Mouse (Mus musculus): Measurements from ENCODE around the gene Hdac1. TPM values are rescaled to one million over a fixed set of nuclear protein-coding genes. Genes with fewer than 3 reads are reported as not detected.
"Not testable (repeated sequence)": the region's sequence is repeated elsewhere in the genome, so short reads cannot be mapped to it uniquely, and the experiment has no call there.

Hdac1 gene
- polyA plus RNA-seq, 1 experiment, result 110 TPM

DNA sequence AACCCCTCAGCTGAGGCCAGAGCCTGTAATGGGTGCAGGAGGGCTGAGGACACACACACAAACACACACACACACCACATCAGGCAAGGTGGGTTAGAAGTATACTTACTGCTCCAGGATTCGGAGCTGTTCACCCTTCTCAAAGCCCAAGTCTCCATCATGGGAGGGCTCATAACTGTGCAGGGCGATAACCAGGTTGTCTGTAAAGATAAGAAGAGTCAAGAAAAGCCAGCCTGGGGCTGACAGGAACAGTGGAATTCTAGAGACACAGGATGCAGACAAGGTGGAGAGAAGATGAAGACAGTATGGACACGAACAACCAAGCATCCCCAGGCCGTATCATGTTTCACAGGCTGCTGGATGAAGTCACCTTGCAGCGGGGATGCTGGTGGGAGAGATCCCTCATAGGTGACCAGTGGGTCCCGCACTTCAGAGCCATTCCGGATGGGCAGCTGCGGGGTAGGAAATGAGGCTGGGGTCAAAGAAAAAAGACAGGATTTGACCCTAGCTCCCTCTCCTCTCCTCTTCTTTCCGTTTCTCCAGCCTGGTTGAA, 14.8 kb upstream of the Hdac1 start:
- TF ChIP-seq POLR2A (IDR thresholded peaks at IDR 0.05; ENCODE audit: borderline replicate concordance, extremely low read depth, insufficient read depth, insufficient read length, poor library complexity, severe bottlenecking), result no peak
- TF ChIP-seq CTCF (IDR thresholded peaks at IDR 0.05; ENCODE audit: borderline replicate concordance, extremely low read depth, insufficient read depth, insufficient read length), result no peak
- no peak for DNase-seq (ENCODE audit: low read depth)

DNA sequence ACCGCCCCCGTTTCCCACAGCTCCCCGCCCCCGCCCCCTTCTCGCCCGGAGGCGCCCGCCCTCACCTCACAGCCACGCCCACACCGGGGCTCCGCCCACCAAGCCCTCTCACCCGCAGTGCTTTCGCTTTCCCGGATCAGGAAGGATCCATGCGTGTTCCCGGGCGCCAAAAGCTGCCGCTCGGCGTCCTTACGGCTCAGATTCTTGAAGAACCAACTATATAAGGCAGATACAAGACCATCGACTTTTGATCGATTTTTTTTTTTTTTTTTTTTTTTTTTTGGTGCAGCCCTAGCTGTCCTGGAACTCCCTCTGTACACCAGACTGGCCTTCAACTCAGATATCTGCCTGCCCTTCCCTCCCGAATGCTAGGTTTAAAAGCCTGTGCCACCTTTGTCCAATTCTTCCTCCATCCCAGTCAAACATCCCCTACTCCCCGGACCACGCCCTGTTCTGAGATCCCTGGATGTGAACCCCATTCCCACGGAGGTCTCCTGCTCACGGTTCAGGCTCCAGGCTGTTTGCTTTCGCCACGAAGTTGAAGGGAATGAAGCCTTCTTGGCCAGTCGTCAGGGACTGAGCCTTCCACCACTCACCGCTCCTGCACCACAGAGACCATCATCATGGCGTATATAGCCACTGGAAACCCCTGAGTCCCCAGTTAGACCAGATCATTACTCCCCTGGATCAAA, 14.2 kb upstream of the Hdac1 start:
- DNase-seq (ENCODE audit: low read depth), result peak; percentile 95
- TF ChIP-seq POLR2A (IDR thresholded peaks at IDR 0.05; ENCODE audit: borderline replicate concordance, extremely low read depth, insufficient read depth, insufficient read length, poor library complexity, severe bottlenecking) (peak; percentile 26; the same call in 1 of the 2 replicates), CTCF (IDR thresholded peaks at IDR 0.05; ENCODE audit: borderline replicate concordance, extremely low read depth, insufficient read depth, insufficient read length) (no peak)

GRCm38 (mm10) chr4:129555862-129556531, 13.5 kb upstream of the Hdac1 start:
- no peak for TF ChIP-seq POLR2A (IDR thresholded peaks at IDR 0.05; ENCODE audit: borderline replicate concordance, extremely low read depth, insufficient read depth, insufficient read length, poor library complexity, severe bottlenecking)
- no peak for TF ChIP-seq CTCF (IDR thresholded peaks at IDR 0.05; ENCODE audit: borderline replicate concordance, extremely low read depth, insufficient read depth, insufficient read length)

DNA sequence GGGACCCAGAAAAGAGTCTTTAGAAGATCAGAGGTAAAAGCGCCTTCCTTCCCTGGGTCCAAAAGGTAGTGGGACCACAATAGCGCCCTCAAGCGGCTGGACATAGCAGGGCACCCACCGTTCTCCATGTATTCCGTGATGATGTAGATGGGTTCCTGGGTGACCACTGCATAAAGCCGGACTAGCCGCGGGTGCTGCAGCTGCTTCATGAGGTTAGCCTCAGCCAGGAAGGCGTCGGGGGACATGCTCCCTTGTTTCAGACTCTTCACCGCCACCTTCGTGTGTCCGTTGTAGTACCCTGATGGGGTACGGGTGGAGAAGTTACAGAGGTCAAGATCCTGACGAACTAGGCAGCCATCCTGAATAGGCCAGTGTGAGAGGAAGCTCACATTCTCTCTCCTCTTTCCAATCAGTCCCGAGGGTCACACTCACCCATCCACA, 12.9 kb upstream of the Hdac1 start:
- TF ChIP-seq CTCF (IDR thresholded peaks at IDR 0.05; ENCODE audit: borderline replicate concordance, extremely low read depth, insufficient read depth, insufficient read length) (peak; percentile 70), POLR2A (IDR thresholded peaks at IDR 0.05; ENCODE audit: borderline replicate concordance, extremely low read depth, insufficient read depth, insufficient read length, poor library complexity, severe bottlenecking) (no peak)
- DNase-seq (ENCODE audit: low read depth), result peak; percentile 40

More at GRCm38 (mm10) chr4:129555862-129556531, 13.5 kb upstream of the Hdac1 start:
- DNase-seq (ENCODE audit: low read depth), result peak; percentile 20

- peak; percentile 19 for DNase-seq (ENCODE audit: low read depth)
Measured at GRCm38 (mm10) chr4:129554512-129554911, 12.0 kb upstream of the Hdac1 start.

DNA sequence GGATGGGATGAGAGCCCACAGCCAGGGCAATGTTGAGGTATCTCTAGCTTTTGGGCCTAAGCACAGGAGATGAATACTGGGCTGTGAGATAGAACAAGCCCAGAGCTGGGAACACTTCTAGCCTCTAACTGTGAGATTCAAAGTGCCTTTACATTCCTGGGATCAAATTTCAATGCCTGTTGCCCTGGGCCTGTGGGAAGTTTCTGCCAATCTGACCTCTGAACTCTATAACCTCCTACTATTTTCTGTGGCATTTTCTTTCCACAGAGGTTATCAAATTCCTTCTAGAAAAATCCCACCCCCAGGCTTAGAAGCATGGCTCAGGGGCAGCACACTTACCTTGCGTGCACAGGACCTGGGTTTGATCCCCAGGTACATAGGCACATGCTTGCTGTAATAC, 7.8 kb upstream of the Hdac1 start:
- DNase-seq (ENCODE audit: low read depth), result no peak
- TF ChIP-seq CTCF (IDR thresholded peaks at IDR 0.05; ENCODE audit: borderline replicate concordance, extremely low read depth, insufficient read depth, insufficient read length), result no peak

DNA sequence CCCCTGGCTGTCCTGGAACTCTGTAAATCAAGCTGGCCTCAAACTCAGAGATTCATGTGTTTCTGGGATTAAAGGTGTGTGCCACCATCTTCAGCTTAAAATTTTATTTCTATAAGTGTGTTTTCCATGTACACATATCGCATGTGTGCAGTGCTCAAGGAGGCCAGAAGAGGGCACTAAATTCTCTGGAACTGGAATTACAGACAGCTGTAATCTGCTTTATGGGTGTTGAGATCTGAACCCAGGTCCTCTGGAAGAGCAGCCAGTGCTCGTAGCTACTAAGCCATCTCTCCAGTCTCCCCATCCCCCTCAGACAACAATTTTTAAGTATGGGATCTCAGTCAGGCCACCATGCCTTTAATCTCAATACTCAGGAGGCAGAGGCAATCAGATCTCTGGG, 6.8 kb upstream of the Hdac1 start:
- TF ChIP-seq POLR2A (IDR thresholded peaks at IDR 0.05; ENCODE audit: borderline replicate concordance, extremely low read depth, insufficient read depth, insufficient read length, poor library complexity, severe bottlenecking) (no peak), CTCF (IDR thresholded peaks at IDR 0.05; ENCODE audit: borderline replicate concordance, extremely low read depth, insufficient read depth, insufficient read length) (peak; percentile 31; the same call in 1 of the 2 replicates)

GRCm38 (mm10) chr4:129547631-129548030, 5.1 kb upstream of the Hdac1 start:
- DNase-seq (ENCODE audit: low read depth), result not testable (repeated sequence)

More for the DNA sequence above, 6.8 kb upstream of the Hdac1 start:
- no peak for DNase-seq (ENCODE audit: low read depth)

GRCm38 (mm10) chr4:129544106-129544505, 1.6 kb upstream of the Hdac1 start:
- no peak for DNase-seq (ENCODE audit: low read depth)
- no peak for TF ChIP-seq CTCF (IDR thresholded peaks at IDR 0.05; ENCODE audit: borderline replicate concordance, extremely low read depth, insufficient read depth, insufficient read length)
- no peak for TF ChIP-seq POLR2A (IDR thresholded peaks at IDR 0.05; ENCODE audit: borderline replicate concordance, extremely low read depth, insufficient read depth, insufficient read length, poor library complexity, severe bottlenecking)

DNA sequence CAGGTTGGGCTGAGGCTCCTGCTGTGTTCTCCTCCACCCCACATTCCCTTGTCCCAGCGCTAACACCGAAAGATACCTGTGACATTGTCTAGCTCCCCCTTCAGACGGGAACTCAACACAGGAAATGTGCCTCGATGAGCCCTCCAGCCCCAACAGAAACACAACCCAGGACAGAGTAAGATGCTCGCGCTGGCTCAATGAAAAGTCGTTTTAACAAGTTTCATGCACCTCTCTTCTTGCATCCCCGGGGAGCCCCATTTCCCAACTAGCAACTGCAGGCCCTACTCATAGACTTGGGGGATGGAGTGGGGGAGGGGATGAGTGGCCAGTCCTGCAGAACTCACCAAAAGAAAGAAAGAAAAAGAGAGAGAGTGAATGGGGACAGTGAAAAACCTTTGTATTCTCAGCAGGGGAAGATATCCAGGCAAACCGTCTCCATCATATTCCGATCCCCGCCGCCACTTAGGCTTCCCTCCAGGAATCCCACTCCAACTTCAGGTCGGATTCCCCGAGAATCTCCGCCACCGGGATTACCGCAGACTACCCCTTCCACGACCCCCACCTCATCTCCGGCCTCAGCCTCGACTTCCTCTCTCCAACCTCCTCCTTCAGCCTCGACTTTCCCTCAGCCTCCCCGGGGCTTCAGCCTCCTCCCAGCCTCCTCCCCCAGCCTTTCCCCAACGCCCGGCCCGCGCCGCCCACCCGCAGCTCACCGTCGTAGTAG, 483 bp downstream of the Hdac1 start:
- DNase-seq (ENCODE audit: low read depth), result peak; percentile 46
- TF ChIP-seq CTCF (IDR thresholded peaks at IDR 0.05; ENCODE audit: borderline replicate concordance, extremely low read depth, insufficient read depth, insufficient read length) (no peak; the same call in 1 of the 2 replicates), POLR2A (IDR thresholded peaks at IDR 0.05; ENCODE audit: borderline replicate concordance, extremely low read depth, insufficient read depth, insufficient read length, poor library complexity, severe bottlenecking) (no peak)

GRCm38 (mm10) chr4:129540012-129540411, 2.5 kb downstream of the Hdac1 start:
- peak; percentile 11 for DNase-seq (ENCODE audit: low read depth)
- TF ChIP-seq CTCF (IDR thresholded peaks at IDR 0.05; ENCODE audit: borderline replicate concordance, extremely low read depth, insufficient read depth, insufficient read length), result peak; percentile 31; the same call in 1 of the 2 replicates
- no peak for TF ChIP-seq POLR2A (IDR thresholded peaks at IDR 0.05; ENCODE audit: borderline replicate concordance, extremely low read depth, insufficient read depth, insufficient read length, poor library complexity, severe bottlenecking)

DNA sequence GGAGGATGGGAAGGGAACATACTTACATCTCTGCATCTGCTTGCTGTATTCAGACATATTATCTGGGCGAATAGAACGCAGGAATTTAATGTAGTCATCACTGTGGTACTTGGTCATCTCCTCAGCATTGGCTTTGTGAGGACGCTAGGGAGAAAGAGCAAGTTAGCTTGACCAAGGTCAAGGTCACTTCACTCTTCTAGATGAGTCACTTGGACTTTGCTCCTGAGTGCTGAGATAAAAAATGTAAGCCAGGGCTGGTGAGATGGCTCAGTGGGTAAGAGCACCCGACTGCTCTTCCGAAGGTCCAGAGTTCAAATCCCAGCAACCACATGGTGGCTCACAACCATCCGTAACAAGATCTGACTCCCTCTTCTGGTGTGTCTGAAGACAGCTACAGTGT, 13.6 kb downstream of the Hdac1 start:
- not testable (repeated sequence) for DNase-seq (ENCODE audit: low read depth)
